Mouse (Mus musculus): Measurements from ENCODE around the gene Myo3b. TPM values are rescaled to one million over a fixed set of nuclear protein-coding genes. Genes with fewer than 3 reads are reported as not detected.

Myo3b gene
- total and polyA plus RNA-seq, 3 experiments, result 0.08 TPM; not detected in 2

DNA sequence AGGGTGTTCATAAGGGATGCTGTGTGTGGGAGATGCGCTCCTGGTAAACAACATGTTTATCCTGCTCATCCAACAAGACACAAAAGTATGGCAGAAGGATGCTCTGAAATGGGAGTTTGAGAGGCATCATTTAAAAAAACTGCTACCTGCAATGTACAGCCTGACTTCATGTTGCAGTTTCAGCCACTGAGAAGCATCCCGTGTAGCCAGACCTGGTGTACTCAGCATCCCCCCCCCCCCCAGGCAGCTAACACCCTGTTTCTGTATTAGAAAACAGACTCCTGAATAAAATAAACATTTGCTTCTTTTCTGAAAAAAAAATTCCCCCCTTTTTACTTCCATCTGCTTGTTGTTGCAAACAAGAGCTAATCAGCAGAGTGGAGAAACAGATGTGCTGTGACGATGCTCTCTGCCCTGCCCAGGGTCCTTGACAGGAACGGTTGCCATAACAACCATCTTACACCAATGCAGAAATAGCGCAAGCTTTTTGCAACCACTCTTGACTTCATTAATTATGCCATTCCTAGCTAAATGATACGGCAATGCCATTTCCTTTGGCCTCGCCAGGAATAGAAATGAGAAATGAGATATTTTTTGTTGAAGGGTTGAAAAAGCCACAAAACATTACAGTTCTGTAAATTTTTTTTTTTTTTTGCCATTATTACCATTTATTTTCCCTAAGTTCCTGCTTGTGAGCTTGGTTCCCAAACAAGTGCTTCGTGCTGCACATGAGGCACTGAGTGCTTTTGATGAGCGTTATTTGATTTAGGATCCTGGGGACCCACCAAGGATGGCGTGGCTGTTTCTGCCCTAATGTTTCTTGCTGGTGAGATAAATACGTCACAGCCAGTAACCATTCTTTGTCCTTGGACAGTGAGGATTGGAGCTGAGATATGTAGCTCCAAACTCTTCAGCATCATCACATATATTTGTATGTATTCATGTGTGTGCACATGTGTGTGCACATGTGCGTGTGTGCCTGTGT, 75.2 kb downstream of the Myo3b start:
- Histone ChIP-seq H3K27ac (no peak overlapping the region), H3K36me3 (ENCODE audit: control insufficient read depth, insufficient read depth, low read length) (no peaks in the 10 kb centered on the region), H3K79me2 (replicated peaks; ENCODE audit: control insufficient read depth, insufficient read depth, low read length) (no peaks in the 10 kb centered on the region), H3K4me1 (ENCODE audit: control insufficient read depth, insufficient read depth, low read length) (no peaks in the 10 kb centered on the region), H3K9ac (ENCODE audit: low read depth, low read length) (no peak overlapping the region), H3K4me3 (no peak overlapping the region), H3K27me3 (ENCODE audit: control insufficient read depth, insufficient read depth, low read length) (peaks cover 2% of the 10 kb centered on the region; the same call in 1 of the 2 replicates)
- DNase-seq, result no peak
- 56% methylated on average over 12 of the region's 12 CpGs for WGBS
- TF ChIP-seq CTCF (IDR thresholded peaks at IDR 0.05), result no peak
- TF ChIP-seq EP300 (IDR thresholded peaks at IDR 0.05; ENCODE audit: insufficient read depth, low read depth, low read length), result no peak
- intact Hi-C loops (cut with DNase I), result no loop called here

DNA sequence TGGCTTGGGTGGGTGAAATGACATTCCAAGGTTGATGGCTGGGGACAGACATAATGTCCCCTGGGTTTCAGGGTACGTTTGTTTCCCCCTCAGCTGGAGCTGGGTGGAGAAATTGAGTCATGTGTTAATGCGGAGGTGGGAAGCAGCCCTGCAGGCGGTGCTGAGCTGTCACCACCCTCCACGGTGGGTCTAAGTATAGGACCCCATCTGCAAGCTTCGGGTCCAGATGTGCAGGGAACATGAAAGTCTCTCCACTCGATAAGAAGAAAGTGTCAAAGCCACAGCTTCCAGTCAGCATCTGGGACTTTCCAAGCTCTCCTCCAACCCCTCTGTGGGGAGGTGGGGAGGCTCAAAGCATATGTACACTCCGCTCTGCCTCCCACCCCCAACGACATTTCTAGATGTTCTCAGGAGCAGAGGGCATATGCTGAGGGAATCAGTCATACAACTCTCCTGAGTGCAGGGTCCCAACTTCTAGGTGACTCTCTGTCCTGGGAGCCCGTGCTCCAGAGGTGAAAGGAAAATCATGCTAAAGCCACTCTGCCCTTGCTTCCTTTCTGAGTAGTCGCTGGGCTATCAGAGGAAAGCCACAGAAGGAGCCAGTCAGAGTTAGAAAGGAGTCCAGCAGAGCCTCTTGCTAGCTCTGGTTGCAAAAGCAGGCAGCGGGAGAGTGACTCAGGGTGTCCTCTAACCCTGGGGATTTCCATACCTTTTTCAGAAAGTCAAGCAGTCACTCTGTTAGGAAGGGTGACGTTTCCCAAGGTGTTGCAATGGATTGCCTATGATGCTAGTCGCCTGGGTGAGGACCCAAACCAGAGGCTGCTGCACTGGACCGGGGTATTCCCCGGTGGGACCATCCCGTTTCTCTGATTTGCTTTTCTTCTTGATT, 79.7 kb downstream of the Myo3b start:
- WGBS, result 46% methylated on average over 16 of the region's 16 CpGs
- no peak overlapping the region for H3K27ac ChIP-seq
- H3K4me3 ChIP-seq, result no peak overlapping the region
- DNase-seq, result no peak
- no peaks in the 10 kb centered on the region for H3K79me2 ChIP-seq (replicated peaks; ENCODE audit: control insufficient read depth, insufficient read depth, low read length)
- no peaks in the 10 kb centered on the region for H3K4me1 ChIP-seq (ENCODE audit: control insufficient read depth, insufficient read depth, low read length)
- no peaks in the 10 kb centered on the region; the same call in 1 of the 2 replicates for H3K27me3 ChIP-seq (ENCODE audit: control insufficient read depth, insufficient read depth, low read length)
- no peaks in the 10 kb centered on the region for H3K36me3 ChIP-seq (ENCODE audit: control insufficient read depth, insufficient read depth, low read length)
- TF ChIP-seq CTCF (IDR thresholded peaks at IDR 0.05), result no peak
- TF ChIP-seq EP300 (IDR thresholded peaks at IDR 0.05; ENCODE audit: insufficient read depth, low read depth, low read length), result no peak
- TF ChIP-seq POLR2A (IDR thresholded peaks at IDR 0.05; ENCODE audit: insufficient read depth, low read depth, low read length), result no peak
- no peak overlapping the region for H3K9ac ChIP-seq (ENCODE audit: low read depth, low read length)
- intact Hi-C loops (cut with DNase I), result no loop called here

- Histone ChIP-seq H3K9ac (ENCODE audit: low read depth, low read length) (no peak overlapping the region), H3K27ac (no peak overlapping the region), H3K4me1 (ENCODE audit: control insufficient read depth, insufficient read depth, low read length) (no peaks in the 10 kb centered on the region), H3K36me3 (ENCODE audit: control insufficient read depth, insufficient read depth, low read length) (no peaks in the 10 kb centered on the region), H3K4me3 (no peak overlapping the region), H3K79me2 (replicated peaks; ENCODE audit: control insufficient read depth, insufficient read depth, low read length) (no peaks in the 10 kb centered on the region), H3K27me3 (ENCODE audit: control insufficient read depth, insufficient read depth, low read length) (no peaks in the 10 kb centered on the region; the same call in 1 of the 2 replicates)
- no peak for DNase-seq
- intact Hi-C loops (cut with DNase I), result no loop called here
- TF ChIP-seq POLR2A (IDR thresholded peaks at IDR 0.05; ENCODE audit: insufficient read depth, low read depth, low read length), result no peak
- TF ChIP-seq CTCF (IDR thresholded peaks at IDR 0.05), result no peak
- TF ChIP-seq EP300 (IDR thresholded peaks at IDR 0.05; ENCODE audit: insufficient read depth, low read depth, low read length), result no peak
- WGBS, result 87% methylated on average over 2 of the region's 2 CpGs
These were observed 80.3 kb downstream of the Myo3b start for GRCm38 (mm10) chr2:70119265-70119663.

DNA sequence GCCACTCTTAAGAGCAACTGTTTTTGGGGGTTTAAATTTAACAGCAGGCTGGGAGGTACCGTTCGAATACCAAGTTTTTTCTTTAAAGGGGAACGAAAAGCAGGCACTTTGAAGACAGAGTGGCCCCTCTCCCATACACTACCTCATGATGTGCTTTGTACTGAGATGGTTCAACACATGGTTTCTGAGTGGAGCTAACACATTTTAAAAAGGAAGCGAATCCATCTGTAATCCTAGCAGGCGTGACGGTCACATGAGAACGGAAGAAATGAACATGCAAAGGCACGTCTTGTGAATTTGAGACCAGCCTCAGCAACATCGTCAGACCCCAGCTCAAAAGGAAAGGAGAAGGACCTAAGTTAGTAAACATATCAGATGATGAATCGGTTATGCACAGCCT, 87.4 kb downstream of the Myo3b start:
- TF ChIP-seq CTCF (IDR thresholded peaks at IDR 0.05), result no peak
- TF ChIP-seq EP300 (IDR thresholded peaks at IDR 0.05; ENCODE audit: insufficient read depth, low read depth, low read length), result no peak
- TF ChIP-seq POLR2A (IDR thresholded peaks at IDR 0.05; ENCODE audit: insufficient read depth, low read depth, low read length), result no peak
- Histone ChIP-seq H3K79me2 (replicated peaks; ENCODE audit: control insufficient read depth, insufficient read depth, low read length) (no peaks in the 10 kb centered on the region), H3K27me3 (ENCODE audit: control insufficient read depth, insufficient read depth, low read length) (no peaks in the 10 kb centered on the region; the same call in 1 of the 2 replicates), H3K9ac (ENCODE audit: low read depth, low read length) (no peak overlapping the region), H3K36me3 (ENCODE audit: control insufficient read depth, insufficient read depth, low read length) (no peaks in the 10 kb centered on the region), H3K4me1 (ENCODE audit: control insufficient read depth, insufficient read depth, low read length) (0 out of 2 replicates have a peak, but pooled peaks cover 1% of the 10 kb centered on the region), H3K4me3 (no peak overlapping the region), H3K27ac (no peak overlapping the region)
- WGBS, result 73% methylated on average over 10 of the region's 10 CpGs
- no peak for DNase-seq
- intact Hi-C loops (cut with DNase I), result loop anchor here (5.0 kb wide), 2 partner anchors 101 to 1254 kb away; no protein-coding TSS in a partner anchor

- Histone ChIP-seq H3K27ac (no peak overlapping the region), H3K9ac (ENCODE audit: low read depth, low read length) (no peak overlapping the region), H3K4me1 (ENCODE audit: control insufficient read depth, insufficient read depth, low read length) (0 out of 2 replicates have a peak, but pooled peaks cover 1% of the 10 kb centered on the region), H3K27me3 (ENCODE audit: control insufficient read depth, insufficient read depth, low read length) (no peaks in the 10 kb centered on the region; the same call in 1 of the 2 replicates), H3K4me3 (no peak overlapping the region), H3K36me3 (ENCODE audit: control insufficient read depth, insufficient read depth, low read length) (no peaks in the 10 kb centered on the region), H3K79me2 (replicated peaks; ENCODE audit: control insufficient read depth, insufficient read depth, low read length) (no peaks in the 10 kb centered on the region)
- WGBS, result 1% methylated on average over 13 of the region's 13 CpGs
- TF ChIP-seq EP300 (IDR thresholded peaks at IDR 0.05; ENCODE audit: insufficient read depth, low read depth, low read length) (peak; percentile 65; the same call in 1 of the 2 replicates), POLR2A (IDR thresholded peaks at IDR 0.05; ENCODE audit: insufficient read depth, low read depth, low read length) (no peak), CTCF (IDR thresholded peaks at IDR 0.05) (peak; percentile 87)
- intact Hi-C loops (cut with DNase I), result loop anchor here (1.0 to 5.0 kb wide), 3 partner anchors 101 to 1254 kb away; no protein-coding TSS in a partner anchor
- peak; percentile 42 to 61 for DNase-seq
These were observed 87.9 kb downstream of the Myo3b start for GRCm38 (mm10) chr2:70126783-70127182.

All from heart, adult 2 months (tissue).